In genomic region chr8:48527418-48527817, GRCm38 (mm10) we compare ENCODE assay signal across 9 mouse cellular contexts.
A peak's percentile ranks its signal among the peaks of the same experiment; 100 is the strongest.
DNase-seq lines count a peak whose midpoint lies in the region; ATAC-seq and TF ChIP-seq lines count a peak whose summit lies in the region.
"Had no signal": no experiment of that assay in that cellular context is flagged by ENCODE, and none has a peak within 500 bp of the region (broad histone marks: within the 10 kb centered on the region; RNA-seq: fewer than 3 reads in every experiment).

No protein-coding gene starts in this region.

- TF ChIP-seq POLR2A in lung, adult 2 months (IDR thresholded peaks at IDR 0.05; ENCODE audit: borderline replicate concordance, extremely low read depth, low read depth, low read length), result no peak

- H3K4me2 ChIP-seq in heart, postnatal 0 days (ENCODE audit: low read depth, low read length), result no peak overlapping the region
- H3K4me2 ChIP-seq: forebrain, embryonic 13.5 days had no signal

- ATAC-seq in heart, postnatal 0 days (ENCODE audit: insufficient read depth, low read depth), result no peak
- ATAC-seq: forebrain, embryonic 13.5 days had no signal

- H3K27me3 ChIP-seq in heart, postnatal 0 days (ENCODE audit: control insufficient read depth, insufficient read depth, low read length), result no peaks in the 10 kb centered on the region
- H3K27me3 ChIP-seq: forebrain, embryonic 13.5 days had no signal

- intact Hi-C loops in heart, postnatal 36 days (cut with DNase I), result loop anchor here (1.0 to 10.0 kb wide), 2 partner anchors 305 to 433 kb away; partner anchors contain the start of gene Dctd

- DNase-seq in heart, postnatal 0 days (ENCODE audit: low spot score), result peak; percentile 76
- no peak for DNase-seq in heart, postnatal 36 days
- no peak for DNase-seq in lung, adult 2 months
- no peak for DNase-seq in lung, adult 18-20 months
- DNase-seq in adipocyte (ENCODE audit: low spot score), result peak; percentile 27
- DNase-seq in skeletal muscle tissue, adult 2 months (ENCODE audit: low read depth, low spot score), result peak; percentile 6
- no peak for DNase-seq in T-cell, adult 2 months (ENCODE audit: low spot score)
- DNase-seq: cerebellum, postnatal 25 days had no signal

- no peaks in the 10 kb centered on the region for H3K9me3 ChIP-seq in heart, postnatal 0 days (replicated peaks; ENCODE audit: control insufficient read depth, low read length)
- H3K9me3 ChIP-seq: forebrain, embryonic 13.5 days had no signal

- H3K4me1 ChIP-seq in heart, postnatal 0 days (ENCODE audit: control insufficient read depth, insufficient read depth), result no peaks in the 10 kb centered on the region
- no peaks in the 10 kb centered on the region for H3K4me1 ChIP-seq in lung, adult 2 months (ENCODE audit: control insufficient read depth, insufficient read depth, low read length)

- TF ChIP-seq EP300 in heart, postnatal 0 days (IDR thresholded peaks at IDR 0.05; ENCODE audit: low read depth), result no peak

- 12% methylated on average over 6 of the region's 6 CpGs for WGBS in heart, postnatal 0 days
- 13% methylated on average over 6 of the region's 6 CpGs for WGBS in lung, adult 2 months

- H3K36me3 ChIP-seq in heart, postnatal 0 days (replicated peaks; ENCODE audit: control insufficient read depth, insufficient read depth, low read length), result no peaks in the 10 kb centered on the region

- peak; percentile 45 for TF ChIP-seq CTCF in heart, postnatal 0 days (IDR thresholded peaks at IDR 0.05; ENCODE audit: low read depth)
- 0 out of 2 replicates have a peak, but pooled peaks have one; percentile 3 for TF ChIP-seq CTCF in lung, adult 2 months (IDR thresholded peaks at IDR 0.05; ENCODE audit: insufficient read depth, low read length)

- no peak overlapping the region for H3K4me3 ChIP-seq in heart, postnatal 0 days (ENCODE audit: low read depth, low read length)
- H3K4me3 ChIP-seq in lung, adult 2 months (replicated peaks; ENCODE audit: extremely low read depth, low read depth, low read length), result no peak overlapping the region
- H3K4me3 ChIP-seq: forebrain, embryonic 13.5 days had no signal

- H3K27ac ChIP-seq in heart, postnatal 0 days (ENCODE audit: low read depth), result no peak overlapping the region
- H3K27ac ChIP-seq: forebrain, embryonic 13.5 days had no signal

- no peak overlapping the region for H3K9ac ChIP-seq in heart, postnatal 0 days (replicated peaks; ENCODE audit: low read depth, low read length)
- H3K9ac ChIP-seq: forebrain, embryonic 13.5 days had no signal

Comparison
In these comparisons a context has a peak if more than half of its experiments do, and no peak if none do; other contexts are left out.
1. DNase-seq: peak in heart, postnatal 0 days (single experiment), adipocyte (single experiment) and skeletal muscle tissue, adult 2 months (single experiment); none in heart, postnatal 36 days (0 of 2), lung, adult 2 months (single experiment), lung, adult 18-20 months (0 of 2) and T-cell, adult 2 months (single experiment).